Mouse (Mus musculus) hindbrain, embryonic 13.5 days (tissue): ENCODE measurements around the gene Abca7. TPM values are rescaled to one million over a fixed set of nuclear protein-coding genes. Genes with fewer than 3 reads are reported as not detected.

Experiments
- ATAC-seq: fragments of 200-750 bp; cut with Nextera tagmentation; 2 replicates; pipeline ENCODE4 v1.8.0; 2017; ENCODE audit warnings: moderate TSS enrichment; ENCODE audit not compliant: low FRiP score
- H3K27ac ChIP-seq: fragments of 300-500 bp; sonication (generic); 2 replicates; pipeline ENCODE4 v1.5.1; 2015; ENCODE audit warnings: inconsistent platforms, mild to moderate bottlenecking, moderate library complexity
- H3K27me3 ChIP-seq: fragments of 300-500 bp; sonication (generic); 2 replicates; pipeline ENCODE4 v1.6.1; 2015; ENCODE audit warnings: mild to moderate bottlenecking, inconsistent platforms
- H3K36me3 ChIP-seq: fragments of 300-500 bp; sonication (generic); 2 replicates; pipeline ENCODE4 v1.6.1; 2015; ENCODE audit warnings: mild to moderate bottlenecking, inconsistent platforms
- H3K4me1 ChIP-seq: fragments of 300-500 bp; sonication (generic); replicated peaks from 2 replicates; pipeline ENCODE4 v1.6.1; 2015; ENCODE audit warnings: inconsistent platforms
- H3K4me2 ChIP-seq: fragments of 300-500 bp; sonication (generic); 2 replicates; pipeline ENCODE4 v1.6.1; 2015; ENCODE audit warnings: inconsistent platforms, mild to moderate bottlenecking, moderate library complexity
- H3K4me3 ChIP-seq: fragments of 300-500 bp; sonication (generic); 2 replicates; pipeline ENCODE4 v1.5.1; 2015; ENCODE audit warnings: mild to moderate bottlenecking, inconsistent platforms
- H3K9ac ChIP-seq: fragments of 300-500 bp; sonication (generic); 2 replicates; pipeline ENCODE4 v1.6.1; 2015; ENCODE audit warnings: mild to moderate bottlenecking, inconsistent platforms
- H3K9me3 ChIP-seq: fragments of 300-500 bp; sonication (generic); 2 replicates; pipeline ENCODE4 v1.6.1; 2016; ENCODE audit warnings: inconsistent platforms
- WGBS: fragments of 180-500 bp; shearing (Covaris S2); methylation state at CpG from one replicate; pipeline ENCODE4 v1.1.7; 2015; 5-methylcytosine and 5-hydroxymethylcytosine counted together
- polyA plus RNA-seq: library from polyadenylated mRNA; unstranded; fragments of >200 nt; fragmentation: Nextera tagmentation; extraction: Ambion mirVana; gene quantifications from 2 replicates; pipeline ENCODE4 v1.2.1, GENCODE M21; 2015

Abca7 gene
- polyA plus RNA-seq, 1 experiment from 2014 or later: 6.1 TPM

DNA sequence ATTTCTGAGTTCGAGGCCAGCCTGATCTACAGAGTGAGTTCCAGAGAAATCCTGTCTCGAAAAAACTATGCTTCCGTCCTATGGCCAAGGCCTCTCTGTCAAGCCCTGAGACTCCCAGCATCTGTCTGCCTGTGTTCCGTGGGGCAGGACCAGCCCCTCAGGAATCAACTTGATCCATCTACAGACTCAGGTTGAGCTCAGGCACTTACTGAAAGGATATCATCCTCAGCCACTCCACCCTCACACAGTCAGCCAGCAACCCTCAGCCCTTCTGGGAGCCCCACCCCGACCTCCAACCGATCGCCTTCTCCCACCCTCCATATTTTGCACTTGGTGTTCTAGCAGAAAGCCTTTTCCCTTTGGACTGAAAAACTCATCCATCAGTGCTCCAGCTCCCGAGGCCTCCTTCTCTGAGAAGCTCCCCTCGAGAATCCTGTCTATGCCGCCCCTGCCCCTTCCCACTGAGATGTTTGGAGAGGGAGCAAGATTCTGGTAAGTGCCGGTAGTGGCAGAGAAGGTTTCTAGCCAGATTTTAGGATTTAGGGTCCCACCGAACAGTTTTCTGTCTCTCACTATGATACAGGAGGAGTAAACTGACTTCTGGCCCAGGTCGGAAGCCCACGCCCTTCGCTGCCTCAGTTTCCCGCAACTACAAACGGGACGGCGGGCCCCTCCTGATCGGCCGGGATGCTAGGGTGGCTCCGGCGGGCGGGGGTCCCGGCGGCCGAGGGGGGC is 8.4 kb upstream of the Abca7 start:
- peak overlapping the region; percentile 67 for H3K9ac ChIP-seq
- peak overlapping the region; percentile 54 for H3K4me2 ChIP-seq
- peaks cover 50% of the 10 kb centered on the region for H3K27me3 ChIP-seq
- peaks cover 2% of the 10 kb centered on the region; the same call in 1 of the 2 replicates for H3K36me3 ChIP-seq
- peak overlapping the region; percentile 6; the same call in 1 of the 2 replicates for H3K27ac ChIP-seq
- WGBS: 12% methylated on average over 27 of the region's 27 CpGs
- peaks cover 37% of the 10 kb centered on the region for H3K4me1 ChIP-seq
- ATAC-seq: no peak
- 0 out of 2 replicates have a peak, but pooled peaks cover 9% of the 10 kb centered on the region for H3K9me3 ChIP-seq
- H3K4me3 ChIP-seq: peak overlapping the region; percentile 44

DNA sequence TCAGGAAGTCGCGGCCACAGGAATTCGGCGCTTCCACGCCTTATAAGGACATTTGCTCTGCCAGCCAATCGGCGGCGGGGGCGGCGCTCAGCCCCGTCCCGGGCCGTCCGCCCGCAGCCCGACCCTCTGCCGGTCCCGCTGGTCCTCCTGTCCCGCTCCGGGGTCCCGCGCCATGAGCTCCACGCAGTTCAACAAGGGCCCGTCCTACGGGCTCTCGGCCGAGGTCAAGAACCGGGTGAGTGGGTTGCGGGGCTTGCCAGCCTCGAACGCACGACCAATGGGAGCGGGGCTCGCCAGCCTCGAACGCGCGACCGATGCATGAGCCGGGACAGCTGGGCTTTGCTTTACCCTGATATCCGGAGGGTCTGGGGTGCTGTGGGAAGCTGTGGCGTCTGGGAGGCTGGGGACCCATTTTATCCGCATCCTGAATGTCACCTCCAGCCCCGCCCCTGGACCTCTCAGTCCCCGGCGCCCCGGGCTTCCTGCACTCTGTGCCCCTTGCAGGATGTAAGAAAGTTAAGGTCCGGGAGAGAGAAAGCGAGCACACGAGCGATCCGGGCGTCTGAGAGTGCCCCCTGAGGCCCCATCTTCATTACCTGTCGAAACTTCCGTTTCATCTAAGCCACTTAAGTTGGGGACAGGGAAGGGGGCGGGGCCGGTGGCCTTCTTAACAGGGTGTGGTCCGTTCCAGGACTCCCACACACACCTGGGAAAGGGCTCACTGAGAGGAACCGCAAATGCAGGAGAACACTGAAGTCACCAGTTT is 7.6 kb upstream of the Abca7 start, which contains the start of gene Cnn2:
TSS of gene Cnn2 (plus strand) at position 79 of the 766 bp plus-strand sequence.
- 0 out of 2 replicates have a peak, but pooled peaks cover 9% of the 10 kb centered on the region for H3K9me3 ChIP-seq
- H3K27me3 ChIP-seq: peaks cover 50% of the 10 kb centered on the region
- peaks cover 30% of the 10 kb centered on the region for H3K4me1 ChIP-seq
- H3K9ac ChIP-seq: peak within 1 kb of the TSS; percentile 67
- H3K4me2 ChIP-seq: peak within 1 kb of the TSS; percentile 54
- peaks cover 2% of the 10 kb centered on the region; the same call in 1 of the 2 replicates for H3K36me3 ChIP-seq
- ATAC-seq: no peak
- peak within 1 kb of the TSS; percentile 76 for H3K4me3 ChIP-seq
- H3K27ac ChIP-seq: peak within 1 kb of the TSS; percentile 6; the same call in 1 of the 2 replicates
- 1% methylated on average over 59 of the region's 59 CpGs for WGBS

DNA sequence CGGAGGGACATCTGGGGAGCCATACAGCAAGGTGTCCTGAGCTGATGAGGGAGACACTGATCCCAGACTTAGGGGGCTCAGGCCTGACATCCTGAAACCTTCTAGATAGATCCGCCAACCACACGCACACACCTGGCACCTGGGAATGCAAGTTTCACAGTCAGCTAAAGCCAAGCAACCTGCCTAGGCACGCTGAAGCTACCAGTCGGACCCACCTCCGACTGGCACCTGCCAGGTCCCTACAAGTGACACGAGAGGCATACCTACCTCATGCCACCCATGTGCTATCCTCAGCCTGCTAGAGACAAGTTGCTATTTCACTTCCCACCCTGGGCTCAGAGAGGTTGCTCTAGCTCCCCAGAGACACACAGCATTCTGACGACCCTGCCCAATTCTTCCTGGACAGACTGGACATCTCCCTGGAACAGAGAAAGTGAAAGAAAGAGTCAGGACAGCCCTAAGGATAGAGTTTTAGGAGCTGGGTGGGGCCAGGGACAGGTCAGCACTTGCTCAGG is 7.0 kb upstream of the Abca7 start:
- ATAC-seq: no peak
- 35% methylated on average over 8 of the region's 8 CpGs for WGBS
- H3K9ac ChIP-seq: peak overlapping the region; percentile 67; the same call in 1 of the 2 replicates

DNA sequence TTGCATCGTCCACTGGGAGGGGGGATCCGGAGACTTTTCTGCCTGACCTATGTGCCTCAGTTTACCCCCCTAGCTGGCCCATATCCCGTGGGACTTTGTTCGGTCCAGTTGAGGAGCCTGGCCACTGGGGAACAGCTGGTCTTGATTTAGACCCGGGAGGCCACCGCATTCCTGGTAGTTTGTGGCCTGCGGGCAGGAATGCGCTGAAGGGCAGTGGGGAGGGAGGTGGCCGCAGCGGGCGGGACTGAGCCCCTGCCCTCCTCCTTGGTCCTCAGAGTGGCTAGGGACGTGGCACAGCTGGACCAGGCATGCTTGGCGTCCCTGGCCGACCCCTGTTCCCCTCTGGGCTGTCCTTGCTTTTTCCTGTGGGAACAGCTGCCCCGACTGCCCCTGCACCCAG is 6.4 kb upstream of the Abca7 start:
- H3K36me3 ChIP-seq: peaks cover 2% of the 10 kb centered on the region; the same call in 1 of the 2 replicates
- H3K27me3 ChIP-seq: peaks cover 50% of the 10 kb centered on the region
- peak overlapping the region; percentile 54 for H3K4me2 ChIP-seq
- peaks cover 30% of the 10 kb centered on the region for H3K4me1 ChIP-seq
- H3K27ac ChIP-seq: no peak overlapping the region
- no peak for ATAC-seq
- H3K4me3 ChIP-seq: peak overlapping the region; percentile 44
- 0 out of 2 replicates have a peak overlapping the region, but pooled peaks have one; percentile 40 for H3K9ac ChIP-seq
- 0 out of 2 replicates have a peak, but pooled peaks cover 9% of the 10 kb centered on the region for H3K9me3 ChIP-seq
- WGBS: 14% methylated on average over 15 of the region's 15 CpGs

More for the DNA sequence above, 7.0 kb upstream of the Abca7 start:
- Histone ChIP-seq H3K4me1 (peaks cover 30% of the 10 kb centered on the region), H3K4me2 (peak overlapping the region; percentile 54), H3K4me3 (peak overlapping the region; percentile 44), H3K36me3 (peaks cover 2% of the 10 kb centered on the region; the same call in 1 of the 2 replicates), H3K27ac (no peak overlapping the region), H3K27me3 (peaks cover 50% of the 10 kb centered on the region), H3K9me3 (0 out of 2 replicates have a peak, but pooled peaks cover 9% of the 10 kb centered on the region)

DNA sequence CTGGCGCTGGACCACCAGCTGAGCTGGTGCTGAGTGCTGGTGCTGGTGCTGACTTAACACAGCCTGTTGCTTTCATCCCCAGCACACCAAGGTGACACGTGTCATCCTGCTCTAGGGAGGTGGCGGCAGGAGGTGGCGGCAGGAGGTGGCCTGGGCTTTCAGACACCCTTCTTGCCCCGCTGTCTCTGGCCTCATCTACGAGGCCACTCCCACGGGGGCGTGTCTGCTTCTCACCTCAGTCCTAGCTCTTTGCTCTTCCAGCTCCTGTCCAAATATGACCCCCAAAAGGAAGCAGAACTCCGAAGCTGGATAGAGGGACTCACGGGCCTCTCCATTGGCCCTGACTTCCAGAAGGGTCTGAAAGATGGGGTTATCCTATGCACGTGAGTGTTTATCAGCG is 5.2 kb upstream of the Abca7 start:
- Histone ChIP-seq H3K9ac (no peak overlapping the region), H3K4me2 (no peak overlapping the region), H3K27ac (no peak overlapping the region), H3K27me3 (peaks cover 50% of the 10 kb centered on the region), H3K4me3 (no peak overlapping the region), H3K4me1 (peaks cover 29% of the 10 kb centered on the region), H3K36me3 (peaks cover 2% of the 10 kb centered on the region; the same call in 1 of the 2 replicates), H3K9me3 (0 out of 2 replicates have a peak, but pooled peaks cover 9% of the 10 kb centered on the region)
- WGBS: 52% methylated on average over 12 of the region's 12 CpGs
- ATAC-seq: no peak

DNA sequence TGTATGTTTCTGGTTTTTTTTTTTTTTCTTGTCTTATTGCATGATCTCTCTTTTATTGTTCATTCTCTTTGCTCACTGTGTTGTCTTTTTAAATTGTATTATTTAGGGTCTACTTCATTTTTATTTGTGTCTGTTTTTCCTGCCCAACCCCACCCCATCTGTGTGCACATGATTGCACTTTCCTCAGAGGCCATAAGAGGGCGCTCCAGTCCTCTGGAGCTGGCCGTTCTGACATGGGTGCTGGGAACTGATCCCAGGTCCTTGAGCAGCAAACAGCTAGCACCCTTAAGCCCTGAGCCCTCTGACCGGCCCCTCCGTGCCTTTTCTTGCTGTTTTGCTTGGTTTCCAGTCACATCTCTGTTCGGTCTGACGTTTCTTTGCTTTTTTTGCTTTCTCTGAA is 4.7 kb upstream of the Abca7 start:
- no peak overlapping the region for H3K27ac ChIP-seq
- no peak overlapping the region for H3K4me3 ChIP-seq
- WGBS: 87% methylated on average over 6 of the region's 6 CpGs
- peaks cover 50% of the 10 kb centered on the region for H3K27me3 ChIP-seq
- no peak overlapping the region for H3K9ac ChIP-seq
- ATAC-seq: no peak
- H3K9me3 ChIP-seq: 0 out of 2 replicates have a peak, but pooled peaks cover 9% of the 10 kb centered on the region
- H3K4me2 ChIP-seq: no peak overlapping the region
- H3K36me3 ChIP-seq: peaks cover 2% of the 10 kb centered on the region; the same call in 1 of the 2 replicates
- H3K4me1 ChIP-seq: peaks cover 25% of the 10 kb centered on the region

DNA sequence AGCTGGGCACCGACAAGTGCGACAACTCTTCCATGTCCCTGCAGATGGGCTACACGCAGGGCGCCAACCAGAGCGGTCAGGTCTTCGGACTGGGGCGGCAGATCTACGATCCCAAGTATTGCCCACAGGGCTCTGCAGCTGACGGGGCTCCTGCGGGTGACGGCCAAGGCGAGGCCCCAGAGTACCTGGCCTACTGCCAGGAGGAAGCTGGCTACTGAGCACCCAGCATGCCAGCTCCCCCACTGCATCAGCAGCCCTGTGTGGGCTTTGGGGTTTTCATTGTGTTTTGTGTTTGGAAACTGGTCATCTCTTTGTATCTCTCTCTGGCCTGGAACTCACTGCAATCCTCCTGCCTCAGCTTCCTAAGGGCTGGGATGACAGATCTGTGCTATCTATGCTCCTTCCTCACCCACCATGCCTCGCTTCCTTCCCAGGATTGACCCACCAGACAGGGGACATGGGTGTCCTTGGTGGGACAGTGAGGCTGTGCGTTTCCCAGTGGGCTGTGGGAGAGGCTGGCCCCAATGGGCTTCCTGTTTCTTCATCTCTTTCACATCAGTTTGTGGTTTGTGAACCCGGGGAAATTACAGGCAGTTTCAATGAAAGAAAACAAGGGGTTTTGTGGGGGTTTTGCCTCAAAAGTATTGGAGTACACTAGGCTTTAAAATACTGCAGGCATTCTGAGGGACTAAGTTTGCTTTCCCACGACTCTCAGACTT is 1.7 kb upstream of the Abca7 start:
- Histone ChIP-seq H3K4me1 (peaks cover 25% of the 10 kb centered on the region), H3K4me2 (no peak overlapping the region), H3K36me3 (peaks cover 2% of the 10 kb centered on the region; the same call in 1 of the 2 replicates), H3K27me3 (peaks cover 40% of the 10 kb centered on the region), H3K27ac (no peak overlapping the region), H3K9me3 (0 out of 2 replicates have a peak, but pooled peaks cover 9% of the 10 kb centered on the region), H3K4me3 (no peak overlapping the region), H3K9ac (no peak overlapping the region)
- no peak for ATAC-seq
- WGBS: 89% methylated on average over 16 of the region's 16 CpGs

DNA sequence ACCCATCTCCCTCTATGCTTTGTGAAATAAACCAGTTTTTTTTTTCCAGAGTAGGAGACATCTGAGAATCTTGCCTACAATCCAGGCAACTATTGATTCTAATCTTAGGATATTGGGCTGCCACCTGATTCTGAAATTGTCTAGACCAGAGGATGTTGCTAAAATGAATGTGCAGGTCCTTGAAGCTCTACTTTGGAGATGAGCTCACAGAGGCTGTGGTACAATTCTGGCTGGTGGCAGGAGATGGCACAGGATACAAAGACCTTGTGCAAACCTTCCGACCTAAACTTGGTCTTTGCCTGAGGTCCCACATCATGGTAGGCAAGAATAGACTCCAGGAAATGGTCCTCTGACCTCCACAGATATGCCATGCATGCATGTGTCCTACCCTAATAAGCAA is 658 bp upstream of the Abca7 start:
- 88% methylated on average over 1 of the region's 1 CpGs for WGBS
- Histone ChIP-seq H3K27me3 (peaks cover 40% of the 10 kb centered on the region), H3K9ac (no peak overlapping the region), H3K36me3 (peaks cover 2% of the 10 kb centered on the region; the same call in 1 of the 2 replicates), H3K27ac (no peak overlapping the region), H3K4me2 (no peak overlapping the region), H3K9me3 (0 out of 2 replicates have a peak, but pooled peaks cover 9% of the 10 kb centered on the region), H3K4me3 (no peak overlapping the region), H3K4me1 (peaks cover 25% of the 10 kb centered on the region)
- no peak; the same call in 1 of the 2 replicates for ATAC-seq

DNA sequence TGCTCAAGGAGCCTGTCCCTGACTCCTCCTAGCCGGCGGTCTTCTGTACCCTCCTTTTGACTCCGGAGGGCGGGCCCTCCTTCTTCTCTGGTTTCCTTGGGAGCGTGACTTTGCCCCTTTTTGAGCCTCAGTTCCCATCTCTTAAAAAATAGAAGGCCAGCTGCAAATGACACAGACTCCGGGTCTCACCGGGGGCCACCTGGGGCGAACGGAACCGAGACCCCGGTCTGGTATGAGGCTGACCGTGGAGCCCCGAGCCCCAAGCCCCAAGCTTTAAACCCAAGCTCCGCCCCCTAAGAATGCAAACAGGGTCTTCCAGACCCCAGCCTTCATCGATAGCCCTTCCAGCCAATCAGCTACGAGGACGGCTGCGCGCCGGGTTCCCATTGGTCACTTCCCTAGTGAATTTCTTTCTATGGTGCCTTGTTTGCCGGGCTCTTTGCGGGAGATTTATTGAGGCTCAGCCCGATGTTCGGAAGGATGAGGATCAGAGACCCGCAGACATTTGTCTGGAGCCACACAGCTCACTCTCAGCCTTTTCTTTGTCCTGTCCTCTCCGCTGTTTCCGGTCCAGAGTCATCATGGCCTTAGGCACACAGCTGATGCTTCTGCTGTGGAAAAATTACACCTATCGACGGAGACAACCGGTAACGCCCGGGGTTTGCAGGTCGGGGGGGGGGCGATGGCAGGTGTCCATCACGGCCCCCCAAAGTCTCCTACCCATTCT is 903 bp downstream of the Abca7 start:
- Histone ChIP-seq H3K4me3 (peak overlapping the region; percentile 46), H3K9me3 (no peaks in the 10 kb centered on the region), H3K27me3 (peaks cover 43% of the 10 kb centered on the region), H3K4me1 (peaks cover 25% of the 10 kb centered on the region), H3K27ac (peak overlapping the region; percentile 80), H3K9ac (peak overlapping the region; percentile 63), H3K4me2 (peak overlapping the region; percentile 73), H3K36me3 (0 out of 2 replicates have a peak, but pooled peaks cover 3% of the 10 kb centered on the region)
- ATAC-seq: peak; percentile 60
- WGBS: under 1% methylated on average over 35 of the region's 35 CpGs

DNA sequence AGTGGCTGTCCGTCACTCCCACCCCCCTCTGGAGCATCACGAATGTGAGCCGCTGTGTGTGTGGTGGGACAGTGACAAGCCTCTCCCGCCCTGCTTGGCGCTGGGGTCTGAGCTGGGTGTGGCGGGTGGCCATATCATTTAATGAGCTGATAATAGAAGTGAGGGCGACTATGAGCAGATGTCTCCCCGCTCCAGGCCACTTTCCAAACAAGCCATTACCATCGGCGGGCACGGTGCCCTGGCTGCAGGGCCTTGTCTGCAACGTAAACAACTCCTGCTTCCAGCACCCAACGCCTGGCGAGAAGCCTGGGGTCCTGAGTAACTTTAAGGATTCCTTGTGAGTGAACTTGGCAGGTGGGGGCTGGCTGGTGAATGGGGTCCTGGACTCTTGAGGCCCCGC is 1.5 kb downstream of the Abca7 start:
- peak overlapping the region; percentile 80 for H3K27ac ChIP-seq
- H3K9ac ChIP-seq: peak overlapping the region; percentile 63
- peaks cover 49% of the 10 kb centered on the region for H3K27me3 ChIP-seq
- peak overlapping the region; percentile 46 for H3K4me3 ChIP-seq
- H3K4me1 ChIP-seq: peaks cover 27% of the 10 kb centered on the region
- 6% methylated on average over 15 of the region's 15 CpGs for WGBS
- H3K9me3 ChIP-seq: no peaks in the 10 kb centered on the region
- peak overlapping the region; percentile 73 for H3K4me2 ChIP-seq
- H3K36me3 ChIP-seq: 0 out of 2 replicates have a peak, but pooled peaks cover 3% of the 10 kb centered on the region
- ATAC-seq: peak; percentile 36

DNA sequence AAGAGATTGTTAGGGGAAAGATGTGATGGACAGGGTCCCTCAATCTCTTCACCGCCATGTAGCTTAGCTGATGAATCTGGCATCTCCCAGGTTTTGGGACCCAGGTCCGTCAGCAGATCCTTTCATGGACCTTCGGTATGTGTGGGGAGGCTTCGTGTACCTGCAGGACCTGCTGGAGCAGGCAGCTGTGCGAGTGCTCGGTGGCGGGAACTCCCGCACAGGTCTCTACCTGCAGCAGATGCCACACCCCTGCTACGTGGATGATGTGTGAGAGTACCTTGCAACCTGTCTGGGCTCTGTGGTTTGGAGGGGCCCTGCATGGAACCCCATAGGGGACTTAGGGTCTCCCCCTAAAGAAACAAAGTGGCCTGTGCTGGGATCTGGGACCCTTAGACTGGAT is 5.7 kb downstream of the Abca7 start:
- ATAC-seq: no peak
- Histone ChIP-seq H3K9ac (no peak overlapping the region), H3K27me3 (peaks cover 70% of the 10 kb centered on the region), H3K4me3 (no peak overlapping the region), H3K4me2 (no peak overlapping the region), H3K36me3 (0 out of 2 replicates have a peak, but pooled peaks cover 3% of the 10 kb centered on the region), H3K27ac (no peak overlapping the region), H3K4me1 (peaks cover 24% of the 10 kb centered on the region), H3K9me3 (no peaks in the 10 kb centered on the region)
- 74% methylated on average over 9 of the region's 9 CpGs for WGBS
